Comparison of ENCODE assay signal across 8 mouse cellular contexts in genomic region chr1:119818704-119819103, GRCm38 (mm10). TPM values are rescaled to one million over a fixed set of nuclear protein-coding genes. Genes with fewer than 3 reads are reported as not detected.
DNase-seq lines count a peak whose midpoint lies in the region; ATAC-seq and TF ChIP-seq lines count a peak whose summit lies in the region.

No protein-coding gene starts in this region.

- H3K4me2 ChIP-seq in heart, embryonic 11.5 days = no peak overlapping the region
- H3K4me2 ChIP-seq in liver, postnatal 0 days (ENCODE audit: low read depth, low read length) = no peak overlapping the region

- H3K27me3 ChIP-seq in heart, embryonic 11.5 days (ENCODE audit: control insufficient read depth, insufficient read depth, low read length) = no peaks in the 10 kb centered on the region
- no peaks in the 10 kb centered on the region for H3K27me3 ChIP-seq in liver, postnatal 0 days (ENCODE audit: insufficient read depth, low read length)

- H3K9ac ChIP-seq in heart, embryonic 11.5 days (ENCODE audit: low read depth, low read length) = no peak overlapping the region
- no peak overlapping the region for H3K9ac ChIP-seq in liver, postnatal 0 days (replicated peaks)

- ATAC-seq in heart, embryonic 11.5 days (replicated peaks; ENCODE audit: insufficient number of reproducible peaks, low FRiP score, low TSS enrichment) = no peak
- no peak for ATAC-seq in liver, postnatal 0 days
- ATAC-seq in erythroblast, adult 5-6 weeks (replicated peaks; ENCODE audit: low FRiP score, poor library complexity, severe bottlenecking) = no peak

- no peak overlapping the region for H3K27ac ChIP-seq in heart, embryonic 11.5 days (ENCODE audit: low read depth, low read length)
- no peak overlapping the region for H3K27ac ChIP-seq in liver, postnatal 0 days (ENCODE audit: low read depth)

- no peak for TF ChIP-seq POLR2A in brain, embryonic 14.5 days (IDR thresholded peaks at IDR 0.05; ENCODE audit: borderline replicate concordance, extremely low read depth, insufficient read depth, insufficient read length, poor library complexity, severe bottlenecking)

- no peaks in the 10 kb centered on the region for H3K36me3 ChIP-seq in heart, embryonic 11.5 days (ENCODE audit: control insufficient read depth, insufficient read depth, low read length)
- no peaks in the 10 kb centered on the region; the same call in 1 of the 2 replicates for H3K36me3 ChIP-seq in liver, postnatal 0 days (replicated peaks; ENCODE audit: insufficient read depth, low read length)

- no peaks in the 10 kb centered on the region for H3K4me1 ChIP-seq in heart, embryonic 11.5 days (ENCODE audit: control insufficient read depth, insufficient read depth, low read length)
- H3K4me1 ChIP-seq in liver, postnatal 0 days (ENCODE audit: insufficient read depth) = no peaks in the 10 kb centered on the region

- DNase-seq in heart, adult 18-20 months = peak; percentile 29 to 68
- DNase-seq in liver, postnatal 0 days = no peak
- DNase-seq in liver = no peak
- DNase-seq in brain, embryonic 14.5 days (ENCODE audit: low read depth) = peak; percentile 63
- peak; percentile 64 for DNase-seq in retina, embryonic 14.5 days (ENCODE audit: low spot score)
- no peak for DNase-seq in ovary, postnatal 36 days (ENCODE audit: low spot score)

- 56% methylated on average over 1 of the region's 1 CpGs for WGBS in heart, embryonic 11.5 days (ENCODE audit: insufficient replicate concordance)
- 55% methylated on average over 1 of the region's 1 CpGs for whole genome bisulfite sequencing in liver, postnatal 0 days (ENCODE audit: insufficient replicate concordance)

- H3K4me3 ChIP-seq in heart, embryonic 11.5 days (ENCODE audit: low read depth, low read length) = no peak overlapping the region
- H3K4me3 ChIP-seq in liver, postnatal 0 days (ENCODE audit: low read depth, low read length) = no peak overlapping the region

- H3K9me3 ChIP-seq in heart, embryonic 11.5 days (replicated peaks; ENCODE audit: control insufficient read depth, low read length) = no peaks in the 10 kb centered on the region
- H3K9me3 ChIP-seq in liver, postnatal 0 days (ENCODE audit: low read length) = no peaks in the 10 kb centered on the region

- TF ChIP-seq CTCF in liver, postnatal 0 days (IDR thresholded peaks at IDR 0.05; ENCODE audit: low read depth) = peak; percentile 59
- no peak for TF ChIP-seq CTCF in brain, embryonic 14.5 days (IDR thresholded peaks at IDR 0.05; ENCODE audit: borderline replicate concordance, extremely low read depth, insufficient read depth, insufficient read length)

- no peak for TF ChIP-seq EP300 in liver, postnatal 0 days (IDR thresholded peaks at IDR 0.05; ENCODE audit: low read depth)

RNA-seq across cellular contexts. Expression of gene Ptpn4, which starts 18.7 kb away (rescaled TPM):
- total RNA-seq in heart, adult 18-20 months (2021) = 10 to 100 TPM; 28.1 to 30.2 TPM
- 4.8 and 5.9 TPM in 2 replicates for polyA plus RNA-seq in heart, embryonic 11.5 days (2014; fragmentation: Nextera tagmentation; extraction: Ambion mirVana)
- 1.7 and 1.8 TPM in 2 replicates for polyA plus RNA-seq in liver, postnatal 0 days (2015; fragmentation: Nextera tagmentation; extraction: Ambion mirVana)
- polyA plus RNA-seq in brain, embryonic 14.5 days (2012; rRNA removed) = 13.2 and 13.3 TPM in 2 replicates
- 6.7 and 14.2 TPM in 2 replicates for total RNA-seq in erythroblast, adult 5-6 weeks (2015; ENCODE audit: low replicate concordance)
- total RNA-seq in erythroblast, adult 5-6 weeks (2017; ENCODE audit: low replicate concordance) = 7.2 and 9.5 TPM in 2 replicates

Comparison
In these comparisons a context has a peak if more than half of its experiments do, and no peak if none do; other contexts are left out.
1. DNase-seq: peak in heart, adult 18-20 months (2 of 2), brain, embryonic 14.5 days (single experiment) and retina, embryonic 14.5 days (single experiment); none in liver, postnatal 0 days (single experiment), liver (single experiment) and ovary, postnatal 36 days (single experiment).